Mouse (Mus musculus): ENCODE measurements around the gene Ifit2. TPM values are rescaled to one million over a fixed set of nuclear protein-coding genes. Genes with fewer than 3 reads are reported as not detected.
"Not testable (repeated sequence)": the region's sequence is repeated elsewhere in the genome, so short reads cannot be mapped to it uniquely, and the experiment has no call there.

Ifit2 gene
- total and polyA plus RNA-seq, 3 experiments = 1.8 to 4.2 (median 3.4) TPM

DNA sequence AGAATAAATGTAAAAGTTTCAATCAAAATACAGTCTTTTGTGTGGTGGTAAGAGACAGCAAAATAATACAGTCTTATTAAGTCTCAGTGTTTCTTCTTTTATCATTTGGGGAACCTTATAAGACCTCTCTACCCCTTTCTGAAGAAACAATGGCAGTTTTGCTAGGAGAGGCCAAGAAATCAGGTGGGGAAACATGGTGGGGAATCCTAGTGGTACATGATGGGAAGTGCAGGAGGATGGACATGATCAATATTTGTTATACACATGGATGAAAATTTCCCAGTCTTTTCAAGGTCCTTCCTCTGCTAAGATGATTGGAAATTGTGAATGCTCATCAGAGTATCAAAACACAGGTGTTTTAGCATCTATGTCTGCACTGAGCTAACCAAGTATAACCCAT is 38.5 kb downstream of the Ifit2 start:
- Histone ChIP-seq H3K9ac (ENCODE audit: low read depth, low read length) (no peak overlapping the region), H3K4me1 (ENCODE audit: control insufficient read depth, insufficient read depth, low read length) (peaks cover 6% of the 10 kb centered on the region), H3K79me2 (replicated peaks; ENCODE audit: control insufficient read depth, insufficient read depth, low read length) (no peaks in the 10 kb centered on the region), H3K4me3 (no peak overlapping the region), H3K36me3 (ENCODE audit: control insufficient read depth, insufficient read depth, low read length) (peaks cover 3% of the 10 kb centered on the region), H3K27ac (no peak overlapping the region), H3K27me3 (ENCODE audit: control insufficient read depth, insufficient read depth, low read length) (no peaks in the 10 kb centered on the region)
- no peak for DNase-seq
- intact Hi-C loops (cut with DNase I) = loop anchor here (2.0 to 5.0 kb wide), 2 partner anchors 18 to 48 kb away; partner anchors contain the start of gene Ifit3b
- TF ChIP-seq POLR2A (IDR thresholded peaks at IDR 0.05; ENCODE audit: insufficient read depth, low read depth, low read length) (no peak), CTCF (IDR thresholded peaks at IDR 0.05) (peak; percentile 52), EP300 (IDR thresholded peaks at IDR 0.05; ENCODE audit: insufficient read depth, low read depth, low read length) (no peak)

DNA sequence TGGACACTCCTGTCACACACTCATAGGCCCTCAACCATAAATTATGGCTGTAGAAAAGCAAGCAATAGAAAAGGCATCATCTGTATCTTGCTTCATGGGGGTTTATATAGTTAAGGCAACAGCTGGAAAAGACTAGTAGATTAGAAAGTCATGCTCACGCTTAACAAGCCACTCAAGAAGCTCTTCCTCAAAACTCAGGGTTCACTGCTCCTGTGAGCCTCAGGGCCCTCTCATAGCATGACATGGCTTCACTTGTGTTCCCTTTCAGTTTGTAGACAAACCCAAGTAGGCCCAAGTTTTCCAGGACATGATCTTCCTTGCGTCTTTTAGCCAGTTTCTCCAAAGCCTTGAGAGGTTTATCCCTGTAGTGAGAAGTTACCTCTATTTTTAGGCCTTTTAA is 43.0 kb downstream of the Ifit2 start:
- no peak overlapping the region for H3K9ac ChIP-seq (ENCODE audit: low read depth, low read length)
- WGBS = 92% methylated on average over 2 of the region's 2 CpGs
- H3K4me3 ChIP-seq = no peak overlapping the region
- DNase-seq = no peak
- H3K36me3 ChIP-seq (ENCODE audit: control insufficient read depth, insufficient read depth, low read length) = peaks cover 2% of the 10 kb centered on the region
- H3K4me1 ChIP-seq (ENCODE audit: control insufficient read depth, insufficient read depth, low read length) = peaks cover 2% of the 10 kb centered on the region
- no peak for TF ChIP-seq CTCF (IDR thresholded peaks at IDR 0.05)
- TF ChIP-seq POLR2A (IDR thresholded peaks at IDR 0.05; ENCODE audit: insufficient read depth, low read depth, low read length) = no peak
- no peak for TF ChIP-seq EP300 (IDR thresholded peaks at IDR 0.05; ENCODE audit: insufficient read depth, low read depth, low read length)
- no peak overlapping the region for H3K27ac ChIP-seq
- intact Hi-C loops (cut with DNase I) = no loop called here
- H3K79me2 ChIP-seq (replicated peaks; ENCODE audit: control insufficient read depth, insufficient read depth, low read length) = no peaks in the 10 kb centered on the region
- no peaks in the 10 kb centered on the region; the same call in 1 of the 2 replicates for H3K27me3 ChIP-seq (ENCODE audit: control insufficient read depth, insufficient read depth, low read length)

DNA sequence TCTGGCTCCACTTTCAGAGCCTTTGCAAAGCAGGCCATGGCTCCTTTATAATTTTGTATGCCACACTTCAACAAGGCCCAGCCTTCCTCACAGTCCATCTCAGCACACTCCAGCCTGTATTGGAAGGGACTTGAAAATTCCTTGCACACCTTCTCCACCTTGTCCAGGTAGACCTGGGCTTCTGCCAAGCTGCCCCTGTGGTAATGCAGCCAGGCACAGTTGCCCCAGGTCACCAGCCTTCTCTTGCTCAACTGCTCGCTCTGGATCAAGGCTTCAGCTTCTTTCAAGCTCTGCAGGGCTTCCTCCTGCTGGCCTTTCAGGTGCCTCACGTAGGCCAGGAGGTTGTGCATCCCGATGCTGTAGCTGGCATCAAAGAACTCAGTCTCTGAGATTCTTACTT is 44.0 kb downstream of the Ifit2 start:
- intact Hi-C loops (cut with DNase I); H3K36me3 ChIP-seq (ENCODE audit: control insufficient read depth, insufficient read depth, low read length); H3K27me3 ChIP-seq (ENCODE audit: control insufficient read depth, insufficient read depth, low read length); H3K4me1 ChIP-seq (ENCODE audit: control insufficient read depth, insufficient read depth, low read length); H3K9ac ChIP-seq (ENCODE audit: low read depth, low read length); H3K79me2 ChIP-seq (replicated peaks; ENCODE audit: control insufficient read depth, insufficient read depth, low read length); H3K27ac ChIP-seq; DNase-seq; H3K4me3 ChIP-seq: not testable (repeated sequence)
- WGBS = 87% methylated on average over 3 of the region's 3 CpGs

GRCm38 (mm10) chr19:34596811-34597210 is 46.3 kb downstream of the Ifit2 start:
- H3K4me3 ChIP-seq = no peak overlapping the region
- intact Hi-C loops (cut with DNase I) = no loop called here
- no peaks in the 10 kb centered on the region for H3K36me3 ChIP-seq (ENCODE audit: control insufficient read depth, insufficient read depth, low read length)

GRCm38 (mm10) chr19:34598341-34598740 is 47.8 kb downstream of the Ifit2 start:
- no peak overlapping the region for H3K9ac ChIP-seq (ENCODE audit: low read depth, low read length)
- no peak overlapping the region for H3K27ac ChIP-seq
- TF ChIP-seq CTCF (IDR thresholded peaks at IDR 0.05) (no peak), POLR2A (IDR thresholded peaks at IDR 0.05; ENCODE audit: insufficient read depth, low read depth, low read length) (no peak), EP300 (IDR thresholded peaks at IDR 0.05; ENCODE audit: insufficient read depth, low read depth, low read length) (no peak)
- no peaks in the 10 kb centered on the region for H3K79me2 ChIP-seq (replicated peaks; ENCODE audit: control insufficient read depth, insufficient read depth, low read length)
- H3K36me3 ChIP-seq (ENCODE audit: control insufficient read depth, insufficient read depth, low read length) = no peaks in the 10 kb centered on the region
- peaks cover 4% of the 10 kb centered on the region for H3K4me1 ChIP-seq (ENCODE audit: control insufficient read depth, insufficient read depth, low read length)
- intact Hi-C loops (cut with DNase I) = no loop called here
- 32% methylated on average over 2 of the region's 2 CpGs for WGBS
- peak; percentile 34 to 57 for DNase-seq
- H3K27me3 ChIP-seq (ENCODE audit: control insufficient read depth, insufficient read depth, low read length) = no peaks in the 10 kb centered on the region; the same call in 1 of the 2 replicates
- no peak overlapping the region for H3K4me3 ChIP-seq

More at GRCm38 (mm10) chr19:34596811-34597210, 46.3 kb downstream of the Ifit2 start:
- Histone ChIP-seq H3K4me1 (ENCODE audit: control insufficient read depth, insufficient read depth, low read length) (peaks cover 2% of the 10 kb centered on the region), H3K27ac (no peak overlapping the region), H3K27me3 (ENCODE audit: control insufficient read depth, insufficient read depth, low read length) (no peaks in the 10 kb centered on the region; the same call in 1 of the 2 replicates), H3K79me2 (replicated peaks; ENCODE audit: control insufficient read depth, insufficient read depth, low read length) (no peaks in the 10 kb centered on the region), H3K9ac (ENCODE audit: low read depth, low read length) (no peak overlapping the region)
- no peak for DNase-seq
- no peak for TF ChIP-seq CTCF (IDR thresholded peaks at IDR 0.05)
- TF ChIP-seq POLR2A (IDR thresholded peaks at IDR 0.05; ENCODE audit: insufficient read depth, low read depth, low read length) = no peak
- no peak for TF ChIP-seq EP300 (IDR thresholded peaks at IDR 0.05; ENCODE audit: insufficient read depth, low read depth, low read length)

- H3K4me3 ChIP-seq; H3K79me2 ChIP-seq (replicated peaks; ENCODE audit: control insufficient read depth, insufficient read depth, low read length); H3K9ac ChIP-seq (ENCODE audit: low read depth, low read length); H3K36me3 ChIP-seq (ENCODE audit: control insufficient read depth, insufficient read depth, low read length); H3K27ac ChIP-seq; intact Hi-C loops (cut with DNase I); H3K27me3 ChIP-seq (ENCODE audit: control insufficient read depth, insufficient read depth, low read length); H3K4me1 ChIP-seq (ENCODE audit: control insufficient read depth, insufficient read depth, low read length); DNase-seq: not testable (repeated sequence)
Measured at GRCm38 (mm10) chr19:34599250-34599649, 48.8 kb downstream of the Ifit2 start.

GRCm38 (mm10) chr19:34601888-34602287 is 51.4 kb downstream of the Ifit2 start, which contains the start of gene Ifit1bl1:
Ifit1bl1 (minus strand) TSS chr19:34601956.
- H3K36me3 ChIP-seq (ENCODE audit: control insufficient read depth, insufficient read depth, low read length) = not testable (repeated sequence)
- WGBS = 75% methylated on average over 1 of the region's 1 CpGs

More at GRCm38 (mm10) chr19:34601888-34602287, 51.4 kb downstream of the Ifit2 start, which contains the start of gene Ifit1bl1:
- H3K4me3 ChIP-seq; H3K27ac ChIP-seq; DNase-seq; H3K4me1 ChIP-seq (ENCODE audit: control insufficient read depth, insufficient read depth, low read length); H3K27me3 ChIP-seq (ENCODE audit: control insufficient read depth, insufficient read depth, low read length); H3K9ac ChIP-seq (ENCODE audit: low read depth, low read length); H3K79me2 ChIP-seq (replicated peaks; ENCODE audit: control insufficient read depth, insufficient read depth, low read length); intact Hi-C loops (cut with DNase I): not testable (repeated sequence)

Data from heart, adult 2 months (tissue).